Mouse (Mus musculus): ENCODE results near the gene Ndufs2. TPM values are rescaled to one million over a fixed set of nuclear protein-coding genes. Genes with fewer than 3 reads are reported as not detected.
A peak's percentile ranks its signal among the peaks of the same experiment; 100 is the strongest.
"Not testable (repeated sequence)": the region's sequence is repeated elsewhere in the genome, so short reads cannot be mapped to it uniquely, and the experiment has no call there.

The Ndufs2 gene
- total RNA-seq, 2 experiments from 2014 or later: 183 to 186 TPM

GRCm38 (mm10) chr1:171256937-171257548 lies 5.9 kb upstream of the Ndufs2 start:
- intact Hi-C loops (cut with DNase I): loop anchor here (2.0 kb wide), 1 partner anchor 28 kb away; no protein-coding TSS in a partner anchor
- peak; percentile 74 for DNase-seq

- intact Hi-C loops (cut with DNase I): loop anchor here (2.0 kb wide), 1 partner anchor 27 kb away; no protein-coding TSS in a partner anchor
- DNase-seq: no peak
Measured at GRCm38 (mm10) chr1:171256095-171256818, 5.1 kb upstream of the Ndufs2 start.

DNA sequence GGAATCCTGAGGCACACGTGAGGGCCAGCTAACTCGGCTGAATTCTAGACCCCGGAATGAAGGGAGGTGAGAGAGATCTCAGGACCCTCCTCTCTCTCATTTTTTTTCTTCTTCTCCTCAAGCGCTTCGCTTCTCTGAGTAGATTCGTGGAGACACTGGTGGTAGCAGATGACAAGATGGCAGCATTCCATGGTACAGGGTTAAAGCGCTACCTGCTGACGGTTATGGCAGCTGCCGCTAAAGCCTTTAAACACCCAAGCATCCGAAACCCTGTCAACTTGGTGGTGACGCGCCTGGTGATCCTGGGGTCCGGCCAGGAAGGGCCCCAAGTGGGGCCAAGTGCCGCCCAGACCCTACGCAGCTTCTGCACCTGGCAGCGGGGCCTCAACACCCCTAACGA lies 1.2 kb upstream of the Ndufs2 start:
- intact Hi-C loops (cut with DNase I): no loop called here
- DNase-seq: peak; percentile 44

GRCm38 (mm10) chr1:171251594-171252324 lies 571 bp upstream of the Ndufs2 start:
- intact Hi-C loops (cut with DNase I): no loop called here
- DNase-seq: peak; percentile 60

- intact Hi-C loops (cut with DNase I): no loop called here
- peak; percentile 56 for DNase-seq
Measured at GRCm38 (mm10) chr1:171249913-171250600, 1.1 kb downstream of the Ndufs2 start, which contains the start of gene Adamts4. Gene Adamts4 (plus strand): TSS chr1:171250421.

GRCm38 (mm10) chr1:171248386-171249226 lies 2.6 kb downstream of the Ndufs2 start:
- no peak for DNase-seq
- intact Hi-C loops (cut with DNase I): no loop called here

DNA sequence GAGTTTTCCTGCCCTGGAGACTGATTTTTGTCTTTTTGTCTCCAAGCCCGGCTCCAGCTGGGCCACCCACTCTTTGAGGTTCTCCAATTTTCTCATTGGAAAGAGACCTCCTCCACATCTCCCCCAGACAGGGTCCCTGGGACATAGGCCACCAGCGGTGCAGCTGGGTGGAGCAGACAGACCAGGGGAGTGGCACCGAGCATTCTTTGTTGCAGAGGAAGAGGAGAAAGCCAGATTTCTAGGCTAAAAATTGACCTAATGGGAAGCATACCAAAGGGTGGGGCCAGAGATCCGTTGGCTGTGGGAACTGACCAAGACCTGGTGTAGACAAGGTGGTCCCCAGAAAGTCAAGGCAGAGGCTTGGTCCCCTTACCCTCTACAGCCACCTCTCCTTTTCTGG lies 3.3 kb downstream of the Ndufs2 start:
- no peak for DNase-seq
- intact Hi-C loops (cut with DNase I): no loop called here

DNA sequence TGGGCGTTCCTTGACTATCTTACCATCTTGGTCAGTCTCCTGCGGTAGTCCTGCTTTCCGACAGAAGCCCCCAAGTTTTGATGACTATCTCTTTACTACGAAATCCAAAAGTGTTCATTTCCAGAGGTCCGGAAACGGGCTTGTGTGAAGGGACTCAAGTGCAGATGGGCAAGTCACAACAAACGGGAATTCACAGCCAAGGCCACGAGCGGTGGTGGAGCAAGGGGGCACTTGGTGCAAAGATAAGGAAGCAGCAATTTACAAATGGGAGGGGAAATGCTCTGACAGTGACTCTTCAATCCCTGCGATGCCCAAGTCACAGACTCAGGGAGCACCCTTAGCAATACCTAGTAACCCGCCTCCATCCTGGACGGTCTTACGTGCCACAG lies 3.7 kb downstream of the Ndufs2 start:
- no peak for DNase-seq
- intact Hi-C loops (cut with DNase I): no loop called here

- intact Hi-C loops (cut with DNase I): no loop called here
- DNase-seq: peak; percentile 98
Measured at GRCm38 (mm10) chr1:171246709-171247452, 4.3 kb downstream of the Ndufs2 start.

GRCm38 (mm10) chr1:171245353-171245752 lies 5.8 kb downstream of the Ndufs2 start:
- DNase-seq: no peak
- intact Hi-C loops (cut with DNase I): no loop called here

GRCm38 (mm10) chr1:171241952-171242351 lies 9.2 kb downstream of the Ndufs2 start:
- DNase-seq; intact Hi-C loops (cut with DNase I): not testable (repeated sequence)

- intact Hi-C loops (cut with DNase I): no loop called here
- no peak for DNase-seq
Measured at GRCm38 (mm10) chr1:171240911-171241310, 10.3 kb downstream of the Ndufs2 start.

- no peak for DNase-seq
- intact Hi-C loops (cut with DNase I): no loop called here
Measured at GRCm38 (mm10) chr1:171239992-171240744, 11.0 kb downstream of the Ndufs2 start.

DNA sequence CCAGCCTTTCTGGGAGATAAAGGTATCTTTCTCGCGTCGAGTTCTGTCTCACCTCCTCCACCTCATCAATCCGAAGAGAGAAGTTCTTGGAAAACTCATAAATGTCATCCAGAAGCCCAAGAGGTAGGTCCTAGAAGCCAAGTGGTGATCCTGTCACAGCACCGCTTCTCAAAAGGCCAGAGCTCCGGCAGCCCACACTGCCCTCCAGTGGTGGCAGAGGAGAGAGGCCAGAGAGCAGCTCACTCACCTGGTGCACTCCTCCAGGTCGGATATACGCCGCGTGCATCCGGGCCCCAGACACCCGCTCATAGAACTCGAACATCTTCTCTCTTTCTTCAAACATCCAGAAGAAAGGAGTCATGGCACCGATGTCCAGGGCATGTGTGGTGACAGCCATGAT lies 12.7 kb downstream of the Ndufs2 start:
- peak; percentile 48 for DNase-seq
- intact Hi-C loops (cut with DNase I): no loop called here

GRCm38 (mm10) chr1:171237438-171237837 lies 13.8 kb downstream of the Ndufs2 start:
- DNase-seq: no peak
- intact Hi-C loops (cut with DNase I): no loop called here

GRCm38 (mm10) chr1:171235791-171236190 lies 15.4 kb downstream of the Ndufs2 start:
- intact Hi-C loops (cut with DNase I): no loop called here

DNA sequence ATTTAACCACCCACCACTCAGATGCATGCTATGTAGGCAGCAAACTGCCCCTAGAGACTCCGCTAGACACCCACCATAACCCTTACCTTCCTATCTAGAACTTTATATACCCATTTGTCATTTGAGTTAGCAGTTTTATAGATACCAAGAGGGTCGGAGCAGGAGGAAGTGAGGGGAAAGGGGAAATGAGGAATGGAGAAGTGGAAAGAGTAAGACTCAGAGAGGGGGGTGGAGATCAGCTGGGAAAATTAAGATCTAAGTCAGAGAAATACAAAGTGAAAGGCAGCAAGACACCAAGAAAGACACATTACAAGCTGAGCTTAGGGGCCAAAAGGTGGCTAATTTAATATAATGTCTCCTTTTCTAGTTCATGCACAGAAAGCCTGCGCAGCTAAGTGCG lies 16.6 kb downstream of the Ndufs2 start:
- DNase-seq: no peak
- intact Hi-C loops (cut with DNase I): no loop called here

More at GRCm38 (mm10) chr1:171235791-171236190, 15.4 kb downstream of the Ndufs2 start:
- DNase-seq: no peak

GRCm38 (mm10) chr1:171234126-171234525 lies 17.1 kb downstream of the Ndufs2 start, which contains the start of gene Fcer1g:
Gene Fcer1g (minus strand): TSS chr1:171234365.
- intact Hi-C loops (cut with DNase I): no loop called here
- no peak for DNase-seq

All from left cerebral cortex, postnatal 4 days (tissue).